In genomic region chr19:8772996-8773395, GRCm38 (mm10) we compare ENCODE assay signal across 9 mouse cellular contexts. TPM values are rescaled to one million over a fixed set of nuclear protein-coding genes. Genes with fewer than 3 reads are reported as not detected.
A peak's percentile ranks its signal among the peaks of the same experiment; 100 is the strongest.
DNase-seq lines count a peak whose midpoint lies in the region; ATAC-seq and TF ChIP-seq lines count a peak whose summit lies in the region.
"Had no signal": no experiment of that assay in that cellular context is flagged by ENCODE, and none has a peak within 500 bp of the region (broad histone marks: within the 10 kb centered on the region; RNA-seq: fewer than 3 reads in every experiment).

No protein-coding gene starts in this region.

- intact Hi-C loops in heart, postnatal 14 days (cut with DNase I) = loop anchor here (5.0 kb wide), 1 partner anchor 44 kb away; the partner anchor contains the start of gene Ttc9c
- intact Hi-C loops in left cerebral cortex, postnatal 4 days (cut with DNase I) = no loop called here
- intact Hi-C loops in left cerebral cortex, postnatal 36 days (cut with DNase I) = loop anchor here (5.0 kb wide), 1 partner anchor 49 kb away; the partner anchor contains the start of gene Hnrnpul2

- H3K36me3 ChIP-seq in heart, embryonic 10.5 days = peaks cover 48% of the 10 kb centered on the region
- peaks cover 24 to 54% of the 10 kb centered on the region in 2 experiments for H3K36me3 ChIP-seq in CH12.LX (replicated peaks in 1 of 2; ENCODE audit: control insufficient read depth in 1 of 2, insufficient read depth in 1 of 2, low read length in 1 of 2)
- H3K36me3 ChIP-seq in forebrain, embryonic 15.5 days = peaks cover 37% of the 10 kb centered on the region
- peaks cover 48% of the 10 kb centered on the region for H3K36me3 ChIP-seq in liver, embryonic 15.5 days (replicated peaks)

- no peak for TF ChIP-seq RAD21 in CH12.LX (IDR thresholded peaks at IDR 0.05; ENCODE audit: low read depth, low read length)

- dilution Hi-C loops in CH12.LX (cut with MboI; ENCODE audit: extremely low pct_ligation_motif_present, extremely low pct_unique_long_range_greater_than_20kb, low sequenced_read_pairs) = no loop called here

- no peak for ATAC-seq in forebrain, embryonic 15.5 days (replicated peaks)
- peak; percentile 52 for ATAC-seq in liver, embryonic 15.5 days (ENCODE audit: insufficient read depth)

- H3K27me3 ChIP-seq in heart, embryonic 10.5 days (ENCODE audit: insufficient read depth, poor library complexity, severe bottlenecking) = no peaks in the 10 kb centered on the region
- no peaks in the 10 kb centered on the region for H3K27me3 ChIP-seq in CH12.LX (replicated peaks)
- H3K27me3 ChIP-seq in forebrain, embryonic 15.5 days = no peaks in the 10 kb centered on the region
- H3K27me3 ChIP-seq in liver, embryonic 15.5 days = no peaks in the 10 kb centered on the region

- no peak for TF ChIP-seq EP300 in CH12.LX (IDR thresholded peaks at IDR 0.05; ENCODE audit: low read length)

- DNase-seq in heart, embryonic 10.5 days (ENCODE audit: low spot score) = no peak
- no peak for DNase-seq in heart, postnatal 14 days
- no peak for DNase-seq in CH12.LX (ENCODE audit: extremely low read depth)
- DNase-seq in frontal cortex, postnatal 14 days (ENCODE audit: low spot score in 2 of 2) = no peak
- no peak for DNase-seq in left cerebral cortex, postnatal 4 days
- no peak for DNase-seq in left cerebral cortex, postnatal 36 days (ENCODE audit: low spot score in 2 of 2)
- DNase-seq: cerebellum, adult 11 months had no signal

- WGBS in heart, embryonic 10.5 days = 58% methylated on average over 5 of the region's 5 CpGs
- WGBS in forebrain, embryonic 15.5 days = 90% methylated on average over 5 of the region's 5 CpGs
- 22% methylated on average over 5 of the region's 5 CpGs for WGBS in liver, embryonic 15.5 days (ENCODE audit: insufficient replicate concordance)

- peak overlapping the region; percentile 96 for H3K27ac ChIP-seq in heart, embryonic 10.5 days
- H3K27ac ChIP-seq in CH12.LX (ENCODE audit: insufficient read depth, low read depth) = no peak overlapping the region
- H3K27ac ChIP-seq in forebrain, embryonic 15.5 days (replicated peaks) = peak overlapping the region; percentile 99
- peak overlapping the region; percentile 99 for H3K27ac ChIP-seq in liver, embryonic 15.5 days (replicated peaks)

- in situ Hi-C loops in CH12.LX (cut with MboI; ENCODE audit: low pct_ligation_motif_present, low pct_unique_long_range_greater_than_20kb, low sequenced_read_pairs) = no loop called here

- no peak for TF ChIP-seq POLR2A in CH12.LX (IDR thresholded peaks at IDR 0.05; ENCODE audit: low read depth, low read length)

- H3K79me2 ChIP-seq in CH12.LX (replicated peaks; ENCODE audit: control insufficient read depth, extremely low read depth, insufficient read depth, poor library complexity, severe bottlenecking) = peaks cover 35% of the 10 kb centered on the region

- H3K4me2 ChIP-seq in CH12.LX (ENCODE audit: insufficient read depth, low read depth, poor library complexity, severe bottlenecking) = peak overlapping the region; percentile 95; the same call in 1 of the 2 replicates
- peak overlapping the region; percentile 80; the same call in 1 of the 2 replicates for H3K4me2 ChIP-seq in forebrain, embryonic 15.5 days (replicated peaks)
- peak overlapping the region; percentile 92 for H3K4me2 ChIP-seq in liver, embryonic 15.5 days

- peaks cover 35% of the 10 kb centered on the region for H3K4me1 ChIP-seq in heart, embryonic 10.5 days
- H3K4me1 ChIP-seq in CH12.LX (ENCODE audit: control insufficient read depth in 1 of 2, insufficient read depth in 2 of 2) = peaks cover 11 to 44% of the 10 kb centered on the region in 2 experiments
- H3K4me1 ChIP-seq in forebrain, embryonic 15.5 days = peaks cover 45% of the 10 kb centered on the region
- H3K4me1 ChIP-seq in liver, embryonic 15.5 days (replicated peaks) = peaks cover 51% of the 10 kb centered on the region

- no peaks in the 10 kb centered on the region for H3K9me3 ChIP-seq in heart, embryonic 10.5 days
- H3K9me3 ChIP-seq in CH12.LX (replicated peaks; ENCODE audit: low read length) = no peaks in the 10 kb centered on the region
- H3K9me3 ChIP-seq in forebrain, embryonic 15.5 days = no peaks in the 10 kb centered on the region
- H3K9me3 ChIP-seq in liver, embryonic 15.5 days (replicated peaks) = no peaks in the 10 kb centered on the region

- H3K4me3 ChIP-seq in heart, embryonic 10.5 days = peak overlapping the region; percentile 88
- peak overlapping the region in 2 of 3 experiments; percentile 88 to 93 for H3K4me3 ChIP-seq in CH12.LX (replicated peaks in 1 of 3; ENCODE audit: low read depth in 2 of 3, low read length in 2 of 3, poor library complexity in 1 of 3)
- H3K4me3 ChIP-seq in forebrain, embryonic 15.5 days = peak overlapping the region; percentile 77; the same call in 1 of the 2 replicates
- H3K4me3 ChIP-seq in liver, embryonic 15.5 days (replicated peaks) = peak overlapping the region; percentile 88

- peak overlapping the region; percentile 95; the same call in 1 of the 2 replicates for H3K9ac ChIP-seq in CH12.LX (ENCODE audit: insufficient read depth, low read depth)
- 0 out of 2 replicates have a peak overlapping the region, but pooled peaks have one; percentile 91 for H3K9ac ChIP-seq in forebrain, embryonic 15.5 days (replicated peaks)
- H3K9ac ChIP-seq in liver, embryonic 15.5 days = peak overlapping the region; percentile 97

- no peak for TF ChIP-seq CTCF in CH12.LX (conservative IDR thresholded peaks at IDR 0.05 in 1 of 2, IDR thresholded peaks at IDR 0.05 in 1 of 2; ENCODE audit: low read depth in 2 of 2, low read length in 2 of 2)

TF ChIP-seq in CH12.LX, 34 proteins besides CTCF, POLR2A, EP300 and RAD21:
- no peak for TF ChIP-seq IRF4 (IDR thresholded peaks at IDR 0.05; ENCODE audit: low read depth, low read length)
- TF ChIP-seq ZMIZ1 (IDR thresholded peaks at IDR 0.05; ENCODE audit: low read depth, low read length) = peak; percentile 35; the same call in 1 of the 2 replicates

RNA-seq across cellular contexts. Expression of gene Tmem179b, which starts 1.3 kb away (rescaled TPM):
- polyA plus RNA-seq in heart, embryonic 10.5 days (2016; fragmentation: Nextera tagmentation; extraction: Ambion mirVana) = 57.4 and 60.0 TPM in 2 replicates
- total RNA-seq in heart, postnatal 14 days (2021) = 10 to 100 TPM; 15.7 to 17.9 TPM
- total RNA-seq in CH12.LX (2012; rRNA removed) = 50.8 and 54.4 TPM in 2 replicates
- 85.7 and 105 TPM in 2 replicates for total RNA-seq in CH12.LX (2014; rRNA removed)
- 49.8 and 72.0 TPM in 2 replicates for polyA plus RNA-seq in CH12.LX (2012; ENCODE audit: insufficient read length, low read depth)
- polyA plus RNA-seq in forebrain, embryonic 15.5 days (2015; fragmentation: Nextera tagmentation; extraction: Ambion mirVana) = 27.4 and 33.9 TPM in 2 replicates
- polyA plus RNA-seq in liver, embryonic 15.5 days (2015; fragmentation: Nextera tagmentation; extraction: Ambion mirVana) = 90.5 and 96.9 TPM in 2 replicates
- 1 to 10 TPM; 8.2 to 9.2 TPM for total RNA-seq in left cerebral cortex, postnatal 4 days (2021)
- 10 to 100 TPM in 1 of 2 experiments, 1 to 10 TPM in 1; 8.9 to 11.0 TPM for total RNA-seq in left cerebral cortex, postnatal 36 days (2021)

RNA-seq across cellular contexts. Expression of gene Tmem223, which starts 2.2 kb away (rescaled TPM):
- 134 and 136 TPM in 2 replicates for polyA plus RNA-seq in heart, embryonic 10.5 days (2016; fragmentation: Nextera tagmentation; extraction: Ambion mirVana)
- total RNA-seq in heart, postnatal 14 days (2021) = 100 to 1,000 TPM; 110 to 121 TPM
- total RNA-seq in CH12.LX (2012; rRNA removed) (56.5 and 58.7 TPM in 2 replicates), CH12.LX (2014; rRNA removed) (86.6 and 106 TPM in 2 replicates)
- 43.3 and 45.7 TPM in 2 replicates for polyA plus RNA-seq in CH12.LX (2012; ENCODE audit: insufficient read length, low read depth)
- polyA plus RNA-seq in forebrain, embryonic 15.5 days (2015; fragmentation: Nextera tagmentation; extraction: Ambion mirVana) = 249 and 250 TPM in 2 replicates
- 53.8 and 57.3 TPM in 2 replicates for polyA plus RNA-seq in liver, embryonic 15.5 days (2015; fragmentation: Nextera tagmentation; extraction: Ambion mirVana)
- total RNA-seq in left cerebral cortex, postnatal 4 days (2021) = 100 to 1,000 TPM in 1 of 2 experiments, 10 to 100 TPM in 1; 96.5 to 102 TPM
- 10 to 100 TPM; 68.5 to 75.9 TPM for total RNA-seq in left cerebral cortex, postnatal 36 days (2021)

RNA-seq across cellular contexts. Expression of gene Taf6l, which starts 13.2 kb away (rescaled TPM):
- 29.7 and 36.1 TPM in 2 replicates for polyA plus RNA-seq in heart, embryonic 10.5 days (2016; fragmentation: Nextera tagmentation; extraction: Ambion mirVana)
- total RNA-seq in heart, postnatal 14 days (2021) = 1 to 10 TPM; 7.2 to 8.9 TPM
- total RNA-seq in CH12.LX (2012; rRNA removed) = 25.5 and 29.2 TPM in 2 replicates
- total RNA-seq in CH12.LX (2014; rRNA removed) = 20.4 and 22.2 TPM in 2 replicates
- polyA plus RNA-seq in CH12.LX (2012; ENCODE audit: insufficient read length, low read depth) = 24.8 and 25.7 TPM in 2 replicates
- polyA plus RNA-seq in forebrain, embryonic 15.5 days (2015; fragmentation: Nextera tagmentation; extraction: Ambion mirVana) = 32.2 and 34.1 TPM in 2 replicates
- 13.2 and 15.4 TPM in 2 replicates for polyA plus RNA-seq in liver, embryonic 15.5 days (2015; fragmentation: Nextera tagmentation; extraction: Ambion mirVana)
- total RNA-seq in left cerebral cortex, postnatal 4 days (2021) = 10 to 100 TPM; 24.9 to 29.4 TPM
- 10 to 100 TPM; 12.5 to 14.4 TPM for total RNA-seq in left cerebral cortex, postnatal 36 days (2021)

RNA-seq across cellular contexts. Expression of gene Nxf1, which starts 16.1 kb away (rescaled TPM):
- 156 and 193 TPM in 2 replicates for polyA plus RNA-seq in heart, embryonic 10.5 days (2016; fragmentation: Nextera tagmentation; extraction: Ambion mirVana)
- total RNA-seq in heart, postnatal 14 days (2021) = 10 to 100 TPM; 59.3 to 59.5 TPM
- 66.5 and 83.6 TPM in 2 replicates for total RNA-seq in CH12.LX (2012; rRNA removed)
- total RNA-seq in CH12.LX (2014; rRNA removed) = 101 and 102 TPM in 2 replicates
- 136 and 160 TPM in 2 replicates for polyA plus RNA-seq in CH12.LX (2012; ENCODE audit: insufficient read length, low read depth)
- 187 and 192 TPM in 2 replicates for polyA plus RNA-seq in forebrain, embryonic 15.5 days (2015; fragmentation: Nextera tagmentation; extraction: Ambion mirVana)
- 81.2 and 91.6 TPM in 2 replicates for polyA plus RNA-seq in liver, embryonic 15.5 days (2015; fragmentation: Nextera tagmentation; extraction: Ambion mirVana)
- 100 to 1,000 TPM; 105 to 110 TPM for total RNA-seq in left cerebral cortex, postnatal 4 days (2021)
- 10 to 100 TPM; 68.5 to 99.7 TPM for total RNA-seq in left cerebral cortex, postnatal 36 days (2021)

RNA-seq across cellular contexts. Expression of gene Polr2g, which starts 25.4 kb away (rescaled TPM):
- polyA plus RNA-seq in heart, embryonic 10.5 days (2016; fragmentation: Nextera tagmentation; extraction: Ambion mirVana) = 159 and 172 TPM in 2 replicates
- 10 to 100 TPM; 53.9 to 63.0 TPM for total RNA-seq in heart, postnatal 14 days (2021)
- 157 and 162 TPM in 2 replicates for total RNA-seq in CH12.LX (2012; rRNA removed)
- total RNA-seq in CH12.LX (2014; rRNA removed) = 173 and 182 TPM in 2 replicates
- polyA plus RNA-seq in CH12.LX (2012; ENCODE audit: insufficient read length, low read depth) = 138 and 148 TPM in 2 replicates
- 162 and 169 TPM in 2 replicates for polyA plus RNA-seq in forebrain, embryonic 15.5 days (2015; fragmentation: Nextera tagmentation; extraction: Ambion mirVana)
- 55.5 and 65.7 TPM in 2 replicates for polyA plus RNA-seq in liver, embryonic 15.5 days (2015; fragmentation: Nextera tagmentation; extraction: Ambion mirVana)
- 10 to 100 TPM; 87.2 to 92.3 TPM for total RNA-seq in left cerebral cortex, postnatal 4 days (2021)
- total RNA-seq in left cerebral cortex, postnatal 36 days (2021) = 100 to 1,000 TPM; 102 to 107 TPM
